Mouse (Mus musculus): ENCODE results near the gene Tbl2.

DNA sequence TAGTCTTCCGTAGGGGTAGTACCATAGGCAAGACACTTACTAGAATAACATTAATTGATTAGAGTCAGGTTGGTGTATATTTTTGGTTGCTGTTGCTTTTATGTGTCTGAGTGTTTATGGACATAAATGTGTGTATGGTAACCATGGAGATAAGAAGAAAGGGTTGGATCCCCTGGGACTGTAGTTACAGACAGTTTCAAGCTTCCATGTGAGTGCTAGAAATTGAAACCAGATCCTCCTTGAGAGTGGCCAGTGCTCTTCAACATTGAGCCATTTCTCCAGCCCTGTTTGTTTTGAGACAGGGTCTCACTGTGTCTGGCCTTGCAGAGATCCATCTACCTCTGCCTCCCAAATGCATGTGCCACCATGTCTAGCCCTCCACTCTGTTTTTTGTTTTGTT, 43.0 kb downstream of the Tbl2 start:
- TF ChIP-seq POLR2A (IDR thresholded peaks at IDR 0.05; ENCODE audit: low read depth, low read length) (no peak), CTCF (IDR thresholded peaks at IDR 0.05; ENCODE audit: borderline replicate concordance, insufficient read depth, low read length) (no peak)

Measured in embryonic fibroblast, embryonic 13.5 days (primary cell).